Mouse (Mus musculus): ENCODE data around the gene Nrros. TPM values are rescaled to one million over a fixed set of nuclear protein-coding genes. Genes with fewer than 3 reads are reported as not detected.
A peak's percentile ranks its signal among the peaks of the same experiment; 100 is the strongest.
"Not testable (repeated sequence)": the region's sequence is repeated elsewhere in the genome, so short reads cannot be mapped to it uniquely, and the experiment has no call there.

Gene Nrros
- polyA plus RNA-seq, 1 experiment from 2014 or later: 11.1 TPM

DNA sequence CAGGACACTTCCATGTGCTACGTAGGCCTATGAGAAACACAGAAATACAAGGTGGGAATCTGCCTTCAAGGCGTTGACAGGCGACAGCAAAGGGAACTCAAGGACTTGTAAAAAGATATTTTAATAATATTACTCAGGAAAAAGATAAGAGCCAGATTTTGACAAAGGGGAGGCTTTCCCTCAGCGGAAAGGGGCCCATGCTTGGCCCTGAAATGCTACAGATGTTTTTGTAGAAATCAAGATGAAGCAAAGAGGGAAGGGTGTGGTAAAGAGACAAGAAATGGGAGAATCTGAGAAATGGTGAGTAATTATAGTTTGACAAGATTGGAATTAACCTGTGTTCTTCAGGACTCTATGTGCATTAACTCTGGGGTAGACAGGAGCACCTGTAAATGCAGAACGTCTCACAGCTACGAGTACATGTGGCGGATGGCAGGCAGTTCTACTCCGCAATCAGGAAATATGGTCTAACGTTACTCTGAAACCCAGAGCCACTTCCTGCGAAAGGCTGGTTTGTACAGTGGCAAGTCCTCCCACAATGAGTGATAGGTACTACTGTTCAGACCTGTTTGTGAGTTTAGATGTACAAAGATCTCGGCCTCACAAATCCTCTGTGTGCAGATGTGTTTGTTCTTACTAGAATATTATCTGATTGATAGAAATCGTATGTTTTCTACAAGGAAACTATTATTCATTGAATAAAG lies 57.9 kb downstream of the Nrros start:
- no peak for DNase-seq (ENCODE audit: low spot score)
- Histone ChIP-seq H3K27me3 (ENCODE audit: insufficient read depth, poor library complexity, severe bottlenecking) (no peaks in the 10 kb centered on the region), H3K4me3 (no peak overlapping the region), H3K36me3 (peaks cover 78% of the 10 kb centered on the region), H3K9me3 (no peaks in the 10 kb centered on the region), H3K4me1 (replicated peaks) (no peaks in the 10 kb centered on the region), H3K27ac (no peak overlapping the region)
- WGBS: 93% methylated on average over 12 of the region's 12 CpGs

DNA sequence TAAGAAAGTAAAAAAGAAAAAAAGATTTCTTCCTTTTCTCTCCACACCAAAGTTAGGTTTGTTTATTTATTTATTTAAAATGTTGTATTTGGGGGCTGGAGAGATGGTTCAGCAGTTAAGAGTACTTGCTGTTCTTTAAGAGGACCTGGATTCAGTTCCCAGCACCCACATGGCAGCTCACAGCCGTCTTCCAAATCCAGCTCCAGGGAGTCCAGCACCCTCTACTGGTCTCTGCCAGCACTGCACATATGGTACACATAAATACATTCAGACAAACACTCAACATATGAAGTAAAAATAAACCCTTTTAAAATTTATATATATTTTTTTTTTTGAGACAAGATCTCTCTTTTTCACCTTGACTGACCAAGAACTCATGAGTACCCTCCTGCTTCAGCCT lies 59.7 kb downstream of the Nrros start:
- H3K27me3 ChIP-seq (ENCODE audit: insufficient read depth, poor library complexity, severe bottlenecking): no peaks in the 10 kb centered on the region
- no peak for DNase-seq (ENCODE audit: low spot score)
- 85% methylated on average over 1 of the region's 1 CpGs for WGBS
- H3K4me3 ChIP-seq: no peak overlapping the region
- H3K9me3 ChIP-seq: no peaks in the 10 kb centered on the region
- H3K36me3 ChIP-seq: peaks cover 82% of the 10 kb centered on the region
- no peak overlapping the region for H3K27ac ChIP-seq
- H3K4me1 ChIP-seq (replicated peaks): no peaks in the 10 kb centered on the region

DNA sequence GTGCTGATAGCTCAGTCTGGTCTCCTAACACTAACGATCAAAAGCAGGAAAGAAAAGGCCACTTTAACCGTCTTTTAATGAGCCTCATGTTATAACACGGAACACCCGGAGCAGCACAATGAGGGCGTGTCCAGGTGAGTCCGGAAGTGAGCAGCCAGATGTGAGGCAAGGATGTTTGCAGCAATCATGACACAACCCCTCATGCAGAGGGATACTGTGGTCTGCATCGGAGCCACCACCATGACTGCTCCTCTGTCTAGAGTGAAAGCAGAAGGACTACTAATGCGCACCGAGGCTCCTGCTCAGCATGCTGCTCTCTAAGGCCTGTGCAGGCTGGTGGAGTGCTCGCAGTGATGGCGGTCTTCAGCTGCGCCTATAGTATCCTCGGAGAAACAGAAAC lies 63.1 kb downstream of the Nrros start:
- H3K4me1 ChIP-seq (replicated peaks): peaks cover 23% of the 10 kb centered on the region
- 93% methylated on average over 13 of the region's 13 CpGs for WGBS
- H3K36me3 ChIP-seq: peaks cover 52% of the 10 kb centered on the region
- H3K9me3 ChIP-seq: no peaks in the 10 kb centered on the region
- H3K27me3 ChIP-seq (ENCODE audit: insufficient read depth, poor library complexity, severe bottlenecking): no peaks in the 10 kb centered on the region
- H3K4me3 ChIP-seq: no peak overlapping the region
- no peak overlapping the region for H3K27ac ChIP-seq
- no peak for DNase-seq (ENCODE audit: low spot score)

DNA sequence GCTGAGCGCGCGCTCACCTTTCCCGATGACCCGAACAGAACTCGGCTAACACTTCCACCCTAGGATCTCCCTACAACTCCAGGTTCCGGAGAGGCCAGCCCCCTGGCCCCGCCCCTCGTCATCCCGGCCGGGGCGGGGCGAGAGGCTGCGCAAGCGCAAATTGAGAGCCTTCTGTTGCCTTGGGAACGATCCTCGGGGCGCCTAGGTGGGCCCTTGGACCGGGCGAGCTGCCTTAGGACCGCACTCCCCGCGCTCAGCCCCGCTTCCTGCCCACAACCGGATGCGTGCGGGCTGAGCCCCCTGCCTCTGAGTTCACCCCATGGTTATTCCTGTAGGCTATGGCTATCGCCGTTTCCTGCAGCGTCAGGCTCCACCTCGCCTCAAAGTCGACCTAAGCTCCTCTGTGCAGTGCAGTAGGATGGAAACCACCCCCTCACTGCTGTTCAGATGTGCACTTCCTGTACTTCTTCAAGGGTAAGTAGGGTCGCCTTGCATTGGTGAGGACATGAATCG lies 65.7 kb downstream of the Nrros start, which contains the start of the genes Pigx and Cep19:
TSS of gene Pigx (minus strand) at position 103 of the 513 bp plus-strand sequence.
TSS of gene Cep19 (plus strand) at position 163 of the 513 bp plus-strand sequence.
- under 1% methylated on average over 34 of the region's 34 CpGs for WGBS
- peaks cover 23% of the 10 kb centered on the region for H3K4me1 ChIP-seq (replicated peaks)

DNA sequence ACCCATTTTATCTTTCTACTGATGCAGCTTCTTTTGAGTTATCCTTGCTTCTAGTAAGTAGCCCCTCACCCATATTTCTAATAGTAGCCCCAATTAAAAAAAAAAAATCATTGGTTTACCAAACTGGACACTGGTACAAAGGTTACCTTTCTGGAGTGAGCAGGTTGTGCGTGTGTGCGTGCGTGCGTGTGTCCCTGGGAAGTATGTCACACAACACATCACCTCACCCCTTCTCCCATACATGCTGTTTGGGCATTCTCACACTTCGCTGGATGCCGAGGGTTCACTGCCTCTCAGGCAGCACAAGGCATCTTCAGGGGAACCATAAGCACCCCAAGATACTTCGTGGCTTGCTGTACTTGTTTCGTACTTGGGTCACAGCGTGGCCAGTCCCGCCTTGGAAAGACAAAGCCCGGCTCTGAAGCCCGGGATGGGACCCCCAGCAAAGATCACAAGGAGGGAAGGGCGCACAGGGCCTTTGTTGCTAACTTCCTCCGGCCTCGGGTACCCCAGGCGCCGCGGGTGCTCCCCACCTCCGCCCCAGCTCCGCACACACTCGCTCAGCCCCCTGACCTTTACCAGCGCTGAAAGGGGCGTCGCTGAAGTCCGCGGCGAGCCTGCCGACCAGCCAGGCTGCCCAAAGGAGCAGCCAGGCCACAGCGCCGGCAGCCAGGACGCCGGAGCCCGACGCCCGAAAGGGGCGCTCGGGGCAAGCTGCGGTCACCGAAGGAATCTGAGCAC lies 66.3 kb downstream of the Nrros start:
- no peak for DNase-seq (ENCODE audit: low spot score)
- peaks cover 23% of the 10 kb centered on the region for H3K4me1 ChIP-seq (replicated peaks)
- H3K27ac ChIP-seq: peak overlapping the region; percentile 94
- H3K36me3 ChIP-seq: peaks cover 44% of the 10 kb centered on the region
- H3K4me3 ChIP-seq: peak overlapping the region; percentile 86
- WGBS: under 1% methylated on average over 39 of the region's 39 CpGs
- H3K27me3 ChIP-seq (ENCODE audit: insufficient read depth, poor library complexity, severe bottlenecking): no peaks in the 10 kb centered on the region
- H3K9me3 ChIP-seq: no peaks in the 10 kb centered on the region

More for the DNA sequence above, 65.7 kb downstream of the Nrros start, which contains the start of the genes Pigx and Cep19:
- H3K36me3 ChIP-seq: peaks cover 45% of the 10 kb centered on the region
- DNase-seq (ENCODE audit: low spot score): peak; percentile 93
- no peaks in the 10 kb centered on the region for H3K9me3 ChIP-seq
- peak within 1 kb of the TSS; percentile 94 for H3K27ac ChIP-seq
- H3K27me3 ChIP-seq (ENCODE audit: insufficient read depth, poor library complexity, severe bottlenecking): no peaks in the 10 kb centered on the region
- H3K4me3 ChIP-seq: peak within 1 kb of the TSS; percentile 86

DNA sequence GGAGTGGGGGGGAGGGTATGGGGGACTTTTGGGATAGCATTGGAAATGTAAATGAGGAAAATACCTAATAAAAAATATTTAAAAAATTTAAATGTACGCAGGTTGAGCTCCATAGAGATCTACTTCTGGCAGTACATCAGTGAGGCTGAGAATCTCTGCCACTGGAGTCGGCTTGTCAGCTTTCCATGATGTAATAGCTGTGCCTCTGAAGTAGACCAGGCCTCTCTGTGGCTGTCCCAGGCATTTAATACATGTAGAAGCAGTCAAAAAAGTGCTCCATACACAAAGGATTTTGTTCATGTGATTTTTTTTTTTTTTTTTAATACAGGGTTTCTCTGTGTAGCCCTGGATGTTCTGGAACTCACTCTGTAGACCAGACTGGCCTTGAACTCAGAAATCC lies 67.6 kb downstream of the Nrros start:
- not testable (repeated sequence) for H3K9me3 ChIP-seq, H3K4me3 ChIP-seq

More for the DNA sequence above, 67.6 kb downstream of the Nrros start:
- not testable (repeated sequence) for DNase-seq (ENCODE audit: low spot score); H3K27ac ChIP-seq; H3K27me3 ChIP-seq (ENCODE audit: insufficient read depth, poor library complexity, severe bottlenecking)
- peaks cover 23% of the 10 kb centered on the region for H3K4me1 ChIP-seq (replicated peaks)
- 91% methylated on average over 2 of the region's 2 CpGs for WGBS
- H3K36me3 ChIP-seq: peaks cover 33% of the 10 kb centered on the region

Other genes with a start within 250 kb of the Nrros start
- 1.6 and 2.0 TPM in 2 replicates for gene Pigz, start 231.7 kb downstream of the Nrros start, polyA plus RNA-seq (2016; fragmentation: Nextera tagmentation; extraction: Ambion mirVana)
- 91.4 and 104 TPM in 2 replicates for gene 0610012G03Rik, start 217.1 kb downstream of the Nrros start, polyA plus RNA-seq (2016; fragmentation: Nextera tagmentation; extraction: Ambion mirVana)
- gene Ncbp2, start 217.1 kb downstream of the Nrros start, polyA plus RNA-seq (2016; fragmentation: Nextera tagmentation; extraction: Ambion mirVana): 122 and 135 TPM in 2 replicates
- gene Senp5, start 162.3 kb downstream of the Nrros start, polyA plus RNA-seq (2016; fragmentation: Nextera tagmentation; extraction: Ambion mirVana): 18.4 and 19.0 TPM in 2 replicates
- gene Pak2, start 86.3 kb downstream of the Nrros start, polyA plus RNA-seq (2016; fragmentation: Nextera tagmentation; extraction: Ambion mirVana): 35.7 and 39.4 TPM in 2 replicates
- gene Pigx, start 65.9 kb downstream of the Nrros start, polyA plus RNA-seq (2016; fragmentation: Nextera tagmentation; extraction: Ambion mirVana): 149 and 159 TPM in 2 replicates
- gene Cep19, start 65.8 kb downstream of the Nrros start, polyA plus RNA-seq (2016; fragmentation: Nextera tagmentation; extraction: Ambion mirVana): 37.9 and 39.4 TPM in 2 replicates
- gene Bex6, start 14.2 kb upstream of the Nrros start, polyA plus RNA-seq (2016; fragmentation: Nextera tagmentation; extraction: Ambion mirVana): not detected in 2 replicates
- 9.0 and 10.6 TPM in 2 replicates for gene Fbxo45, start 81.6 kb upstream of the Nrros start, polyA plus RNA-seq (2016; fragmentation: Nextera tagmentation; extraction: Ambion mirVana)
- gene Wdr53, start 81.6 kb upstream of the Nrros start, polyA plus RNA-seq (2016; fragmentation: Nextera tagmentation; extraction: Ambion mirVana): 17.4 and 19.0 TPM in 2 replicates
- 0.10 TPM in 1 of 2 replicates, not detected in the other for gene Smco1, start 105.9 kb upstream of the Nrros start, polyA plus RNA-seq (2016; fragmentation: Nextera tagmentation; extraction: Ambion mirVana)
- gene Rnf168, start 111.9 kb upstream of the Nrros start, polyA plus RNA-seq (2016; fragmentation: Nextera tagmentation; extraction: Ambion mirVana): 24.0 and 32.2 TPM in 2 replicates
- 25.2 and 27.0 TPM in 2 replicates for gene Ubxn7, start 166.7 kb upstream of the Nrros start, polyA plus RNA-seq (2016; fragmentation: Nextera tagmentation; extraction: Ambion mirVana)
- not detected in 2 replicates for gene Tm4sf19, start 234.9 kb upstream of the Nrros start, polyA plus RNA-seq (2016; fragmentation: Nextera tagmentation; extraction: Ambion mirVana)

Data from hindbrain, embryonic 10.5 days (tissue).